Mouse (Mus musculus): ENCODE measurements around the gene Sap30l. TPM values are rescaled to one million over a fixed set of nuclear protein-coding genes. Genes with fewer than 3 reads are reported as not detected.
"Not testable (repeated sequence)": the region's sequence is repeated elsewhere in the genome, so short reads cannot be mapped to it uniquely, and the experiment has no call there.

Sap30l gene
- polyA plus RNA-seq, 1 experiment from 2014 or later = 11.8 TPM

DNA sequence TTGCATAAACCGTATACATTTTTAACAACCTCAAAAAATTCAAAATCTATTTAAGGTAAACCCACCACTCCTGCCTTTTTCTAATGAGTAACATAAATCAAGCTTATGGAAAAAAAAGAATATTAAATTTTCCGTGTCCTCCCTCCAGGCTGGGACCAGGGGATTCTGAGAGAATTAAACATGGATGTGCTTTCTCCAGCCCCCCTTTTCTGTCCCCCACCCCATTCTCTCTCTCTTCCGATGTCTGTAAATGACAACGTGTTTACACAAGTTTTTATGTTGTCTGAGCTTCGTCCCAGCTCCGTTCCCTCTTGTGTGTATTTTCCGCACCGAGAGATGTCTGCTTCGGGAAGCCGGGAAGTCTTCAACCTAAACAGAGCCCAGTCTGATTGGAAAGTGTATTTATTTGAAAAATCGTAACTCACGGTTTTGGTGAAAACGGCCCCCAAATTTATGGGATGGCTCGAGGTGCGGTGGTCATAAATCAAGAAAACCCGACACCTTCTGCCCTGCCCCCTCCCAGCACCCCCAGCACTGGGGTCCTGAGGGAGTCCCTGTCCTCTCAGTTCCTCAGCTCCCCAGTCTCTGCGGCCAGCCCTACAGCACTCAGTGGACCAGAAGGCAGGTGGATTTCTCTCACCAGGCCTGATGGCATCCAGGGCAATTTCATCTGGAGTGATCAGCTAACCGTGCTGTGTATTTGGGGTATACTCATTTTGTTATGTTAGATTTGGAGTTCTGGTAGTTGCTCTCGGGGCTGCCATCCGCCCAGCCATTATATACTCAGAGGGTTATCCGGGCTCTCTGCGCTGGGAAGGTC lies 36.6 kb downstream of the Sap30l start:
- Histone ChIP-seq H3K4me1 (replicated peaks; ENCODE audit: control insufficient read depth, insufficient read depth, low read length) (peaks cover 2% of the 10 kb centered on the region; the same call in 1 of the 2 replicates), H3K27ac (ENCODE audit: low read depth, low read length) (no peak overlapping the region), H3K4me3 (ENCODE audit: low read depth, low read length) (no peak overlapping the region), H3K9ac (ENCODE audit: low read depth, low read length) (no peak overlapping the region), H3K36me3 (ENCODE audit: control insufficient read depth, insufficient read depth, low read length) (no peaks in the 10 kb centered on the region), H3K9me3 (ENCODE audit: control insufficient read depth, low read length) (no peaks in the 10 kb centered on the region), H3K4me2 (replicated peaks; ENCODE audit: low read depth, low read length) (no peak overlapping the region), H3K27me3 (ENCODE audit: control insufficient read depth, insufficient read depth, low read length) (peaks cover 87% of the 10 kb centered on the region)
- no peak for ATAC-seq (ENCODE audit: low FRiP score)
- peak; percentile 48 for DNase-seq (ENCODE audit: low spot score)
- 5% methylated on average over 22 of the region's 22 CpGs for WGBS

DNA sequence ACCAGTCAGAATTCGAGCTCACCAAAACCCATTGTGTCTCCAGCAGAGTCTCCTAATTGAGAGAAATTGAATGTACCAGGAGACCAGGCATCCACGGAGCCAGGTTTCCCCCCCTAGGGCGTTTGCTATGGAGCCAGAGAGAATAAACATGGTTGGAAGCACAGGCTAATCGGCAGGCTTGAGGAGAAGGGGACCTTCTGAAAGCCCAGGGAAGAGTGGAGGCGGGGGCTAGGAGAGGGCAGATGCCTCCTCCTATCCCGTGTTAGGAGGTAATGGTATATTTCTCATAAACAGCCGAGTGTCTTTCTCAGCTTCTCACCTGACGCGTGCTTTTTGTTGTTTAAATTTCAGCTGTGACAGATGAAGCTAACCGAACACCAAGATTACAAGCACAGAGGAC lies 39.5 kb downstream of the Sap30l start:
- 21% methylated on average over 10 of the region's 10 CpGs for WGBS
- no peak overlapping the region for H3K4me2 ChIP-seq (replicated peaks; ENCODE audit: low read depth, low read length)
- H3K36me3 ChIP-seq (ENCODE audit: control insufficient read depth, insufficient read depth, low read length) = no peaks in the 10 kb centered on the region
- DNase-seq (ENCODE audit: low spot score) (peak; percentile 12), ATAC-seq (ENCODE audit: low FRiP score) (no peak)
- H3K27ac ChIP-seq (ENCODE audit: low read depth, low read length) = no peak overlapping the region
- H3K4me1 ChIP-seq (replicated peaks; ENCODE audit: control insufficient read depth, insufficient read depth, low read length) = no peaks in the 10 kb centered on the region
- H3K4me3 ChIP-seq (ENCODE audit: low read depth, low read length) = no peak overlapping the region
- no peaks in the 10 kb centered on the region for H3K9me3 ChIP-seq (ENCODE audit: control insufficient read depth, low read length)
- no peak overlapping the region for H3K9ac ChIP-seq (ENCODE audit: low read depth, low read length)
- peaks cover 61% of the 10 kb centered on the region for H3K27me3 ChIP-seq (ENCODE audit: control insufficient read depth, insufficient read depth, low read length)

DNA sequence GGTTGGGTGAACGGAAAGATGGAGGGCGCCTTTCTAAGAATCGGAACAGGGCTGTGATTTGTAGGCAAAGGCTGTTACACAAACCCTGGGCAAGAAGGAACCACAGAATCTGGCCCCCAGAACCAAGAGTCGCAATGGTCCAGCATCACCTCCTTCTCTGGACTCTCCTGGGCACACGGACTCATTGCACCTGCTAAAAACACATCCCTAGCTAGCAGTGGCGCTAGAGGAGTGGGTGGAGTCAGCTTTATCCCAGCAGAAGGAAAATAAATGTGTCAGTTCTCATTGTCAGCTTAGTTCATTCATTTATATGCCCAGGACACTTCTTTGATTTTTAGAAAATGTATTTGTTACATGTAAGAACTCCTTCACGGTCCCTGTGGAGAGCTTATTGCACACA lies 40.0 kb downstream of the Sap30l start:
- DNase-seq (ENCODE audit: low spot score) (peak; percentile 23), ATAC-seq (ENCODE audit: low FRiP score) (no peak)
- 24% methylated on average over 7 of the region's 7 CpGs for WGBS
- Histone ChIP-seq H3K4me3 (ENCODE audit: low read depth, low read length) (no peak overlapping the region), H3K36me3 (ENCODE audit: control insufficient read depth, insufficient read depth, low read length) (no peaks in the 10 kb centered on the region), H3K27ac (ENCODE audit: low read depth, low read length) (no peak overlapping the region), H3K4me2 (replicated peaks; ENCODE audit: low read depth, low read length) (no peak overlapping the region), H3K27me3 (ENCODE audit: control insufficient read depth, insufficient read depth, low read length) (peaks cover 57% of the 10 kb centered on the region), H3K4me1 (replicated peaks; ENCODE audit: control insufficient read depth, insufficient read depth, low read length) (no peaks in the 10 kb centered on the region), H3K9me3 (ENCODE audit: control insufficient read depth, low read length) (no peaks in the 10 kb centered on the region), H3K9ac (ENCODE audit: low read depth, low read length) (no peak overlapping the region)

DNA sequence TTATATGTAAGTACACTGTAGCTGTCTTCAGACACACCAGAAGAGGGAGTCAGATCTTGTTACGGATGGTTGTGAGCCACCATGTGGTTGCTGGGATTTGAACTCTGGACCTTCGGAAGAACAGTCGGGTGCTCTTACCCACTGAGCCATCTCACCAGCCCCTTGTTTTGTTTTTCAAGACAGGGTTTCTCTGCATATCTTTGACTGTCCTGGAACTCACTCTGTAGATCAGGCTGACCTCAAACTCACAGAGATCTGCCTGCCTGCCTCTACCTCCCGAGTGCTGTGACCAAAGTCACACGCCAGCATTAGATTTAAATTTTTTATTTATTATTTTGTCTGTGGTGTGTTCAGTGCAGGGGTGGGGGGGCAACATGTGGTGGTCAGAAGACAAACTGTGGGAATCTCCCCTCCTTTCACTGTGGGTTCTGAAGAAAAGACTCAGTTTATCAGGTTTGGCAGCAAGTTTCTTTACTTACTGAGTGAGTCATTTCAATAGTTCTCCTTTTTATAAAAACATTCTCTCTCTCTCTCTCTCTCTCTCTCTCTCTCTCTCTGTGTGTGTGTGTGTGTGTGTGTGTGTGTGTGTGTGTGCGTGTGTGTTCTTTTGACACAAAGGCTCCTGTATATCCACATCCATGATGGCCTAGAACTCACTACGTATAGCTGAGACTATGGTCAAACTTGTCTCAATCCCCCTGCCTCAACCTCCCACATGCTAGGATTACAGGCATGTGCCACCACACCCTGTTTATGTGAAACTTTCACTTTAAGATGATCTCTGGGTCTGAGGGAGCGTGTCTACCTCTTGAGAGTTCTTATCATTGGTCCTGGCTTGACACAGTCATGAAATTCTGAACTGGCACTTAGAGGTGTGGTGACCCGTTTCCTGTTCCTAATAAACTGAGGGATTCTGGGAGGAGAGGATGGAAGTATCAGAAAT lies 45.3 kb downstream of the Sap30l start:
- not testable (repeated sequence) for H3K4me3 ChIP-seq (ENCODE audit: low read depth, low read length); H3K9ac ChIP-seq (ENCODE audit: low read depth, low read length); H3K36me3 ChIP-seq (ENCODE audit: control insufficient read depth, insufficient read depth, low read length); H3K4me1 ChIP-seq (replicated peaks; ENCODE audit: control insufficient read depth, insufficient read depth, low read length); DNase-seq (ENCODE audit: low spot score); H3K4me2 ChIP-seq (replicated peaks; ENCODE audit: low read depth, low read length); H3K27ac ChIP-seq (ENCODE audit: low read depth, low read length); ATAC-seq (ENCODE audit: low FRiP score); H3K9me3 ChIP-seq (ENCODE audit: control insufficient read depth, low read length)
- WGBS = 88% methylated on average over 7 of the region's 9 CpGs
- H3K27me3 ChIP-seq (ENCODE audit: control insufficient read depth, insufficient read depth, low read length) = peaks cover 10% of the 10 kb centered on the region

DNA sequence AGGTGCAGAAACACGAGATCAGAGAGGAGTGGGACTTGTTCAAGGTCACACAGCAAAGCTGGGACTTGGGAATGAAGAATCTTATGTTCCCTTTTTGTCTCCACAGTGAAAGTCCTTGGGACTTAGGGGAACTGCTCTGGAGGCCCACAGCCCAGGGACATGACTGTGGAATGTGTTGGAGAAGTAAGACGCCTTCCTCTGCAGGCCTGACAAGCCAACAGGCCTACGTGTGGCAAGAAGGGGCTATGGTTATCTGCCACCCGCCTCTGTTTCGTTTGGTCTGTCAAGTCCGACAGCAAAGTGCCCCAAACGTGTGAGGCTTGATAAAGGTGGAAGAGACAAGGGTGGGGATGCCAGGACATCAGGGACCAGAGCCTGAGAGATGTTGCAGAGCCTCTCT lies 46.0 kb downstream of the Sap30l start:
- no peaks in the 10 kb centered on the region for H3K36me3 ChIP-seq (ENCODE audit: control insufficient read depth, insufficient read depth, low read length)
- DNase-seq (ENCODE audit: low spot score) (no peak), ATAC-seq (ENCODE audit: low FRiP score) (no peak)
- H3K9ac ChIP-seq (ENCODE audit: low read depth, low read length) = no peak overlapping the region
- peaks cover 7% of the 10 kb centered on the region for H3K27me3 ChIP-seq (ENCODE audit: control insufficient read depth, insufficient read depth, low read length)
- H3K4me2 ChIP-seq (replicated peaks; ENCODE audit: low read depth, low read length) = no peak overlapping the region
- H3K4me3 ChIP-seq (ENCODE audit: low read depth, low read length) = no peak overlapping the region
- WGBS = 65% methylated on average over 7 of the region's 7 CpGs
- H3K4me1 ChIP-seq (replicated peaks; ENCODE audit: control insufficient read depth, insufficient read depth, low read length) = no peaks in the 10 kb centered on the region
- H3K9me3 ChIP-seq (ENCODE audit: control insufficient read depth, low read length) = no peaks in the 10 kb centered on the region
- H3K27ac ChIP-seq (ENCODE audit: low read depth, low read length) = no peak overlapping the region

DNA sequence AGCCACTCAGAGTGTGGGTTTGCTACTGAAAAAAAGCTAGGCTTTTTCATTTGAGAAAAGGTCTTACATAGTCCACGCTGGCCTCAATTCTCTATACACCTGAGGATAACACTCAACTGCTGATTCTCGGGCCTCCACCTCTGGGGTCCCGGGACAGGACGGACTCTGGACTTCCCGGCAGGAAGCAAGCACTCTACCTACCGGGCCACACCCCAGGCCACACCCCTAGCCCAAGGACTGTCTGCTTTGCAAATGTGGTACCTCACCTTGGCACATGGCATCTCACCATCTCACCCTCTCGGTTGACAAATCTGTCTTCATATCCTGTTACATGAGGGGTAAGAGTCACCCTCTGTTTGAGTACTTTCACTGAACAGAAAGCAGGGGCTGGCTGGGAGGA lies 48.9 kb downstream of the Sap30l start:
- H3K4me2 ChIP-seq (replicated peaks; ENCODE audit: low read depth, low read length) = no peak overlapping the region
- H3K4me3 ChIP-seq (ENCODE audit: low read depth, low read length) = no peak overlapping the region
- H3K27ac ChIP-seq (ENCODE audit: low read depth, low read length) = no peak overlapping the region
- no peaks in the 10 kb centered on the region for H3K27me3 ChIP-seq (ENCODE audit: control insufficient read depth, insufficient read depth, low read length)
- ATAC-seq (ENCODE audit: low FRiP score) (no peak), DNase-seq (ENCODE audit: low spot score) (no peak)
- no peak overlapping the region for H3K9ac ChIP-seq (ENCODE audit: low read depth, low read length)
- no peaks in the 10 kb centered on the region for H3K4me1 ChIP-seq (replicated peaks; ENCODE audit: control insufficient read depth, insufficient read depth, low read length)
- no peaks in the 10 kb centered on the region for H3K9me3 ChIP-seq (ENCODE audit: control insufficient read depth, low read length)
- WGBS = 64% methylated on average over 7 of the region's 7 CpGs
- H3K36me3 ChIP-seq (ENCODE audit: control insufficient read depth, insufficient read depth, low read length) = no peaks in the 10 kb centered on the region

DNA sequence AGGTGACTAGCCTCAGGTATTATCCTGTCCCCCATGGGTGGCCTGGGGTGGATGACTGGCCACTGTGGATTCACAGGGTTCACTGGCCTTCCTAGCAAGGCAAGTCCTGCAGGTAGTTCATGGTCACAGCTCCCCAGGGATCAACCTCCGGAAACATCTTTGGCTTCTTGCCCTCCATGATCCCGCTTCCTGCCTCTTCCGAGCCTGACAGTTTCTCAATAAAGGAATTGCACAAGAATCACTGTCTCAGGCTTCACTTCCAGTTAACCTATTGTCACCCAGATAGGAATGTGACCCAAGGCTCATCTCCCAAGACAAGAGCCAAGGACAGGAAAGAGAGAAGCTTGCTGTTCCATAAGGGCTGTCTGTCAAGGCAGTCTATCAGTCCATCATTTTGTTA lies 49.5 kb downstream of the Sap30l start:
- 71% methylated on average over 3 of the region's 3 CpGs for WGBS
- H3K9ac ChIP-seq (ENCODE audit: low read depth, low read length) = no peak overlapping the region
- no peak overlapping the region for H3K27ac ChIP-seq (ENCODE audit: low read depth, low read length)
- H3K27me3 ChIP-seq (ENCODE audit: control insufficient read depth, insufficient read depth, low read length) = no peaks in the 10 kb centered on the region
- no peaks in the 10 kb centered on the region for H3K4me1 ChIP-seq (replicated peaks; ENCODE audit: control insufficient read depth, insufficient read depth, low read length)
- no peaks in the 10 kb centered on the region for H3K9me3 ChIP-seq (ENCODE audit: control insufficient read depth, low read length)
- no peak overlapping the region for H3K4me2 ChIP-seq (replicated peaks; ENCODE audit: low read depth, low read length)
- no peaks in the 10 kb centered on the region for H3K36me3 ChIP-seq (ENCODE audit: control insufficient read depth, insufficient read depth, low read length)
- no peak for ATAC-seq (ENCODE audit: low FRiP score)
- no peak overlapping the region for H3K4me3 ChIP-seq (ENCODE audit: low read depth, low read length)
- DNase-seq (ENCODE audit: low spot score) = no peak

DNA sequence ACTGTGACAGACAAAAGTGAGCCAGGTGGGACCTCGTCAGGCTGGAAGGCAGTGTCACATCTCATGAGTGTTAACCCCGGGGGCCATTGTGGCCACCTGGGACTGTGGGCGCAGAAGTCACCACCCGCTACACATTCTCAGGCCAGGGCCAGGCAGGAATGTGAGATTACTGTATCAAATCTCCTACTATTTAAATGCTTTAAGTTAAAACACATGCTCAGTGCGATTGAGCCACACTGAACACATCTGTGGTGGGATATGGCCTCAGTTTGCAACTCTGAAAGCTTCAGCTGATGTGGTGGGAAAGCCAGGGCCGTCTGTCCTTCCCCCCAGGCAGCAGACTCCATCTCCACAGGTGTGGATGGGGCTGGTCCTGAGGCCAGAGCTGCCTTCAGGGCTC lies 52.1 kb downstream of the Sap30l start:
- H3K9ac ChIP-seq (ENCODE audit: low read depth, low read length) = no peak overlapping the region
- no peak overlapping the region for H3K4me3 ChIP-seq (ENCODE audit: low read depth, low read length)
- H3K27me3 ChIP-seq (ENCODE audit: control insufficient read depth, insufficient read depth, low read length) = no peaks in the 10 kb centered on the region
- WGBS = 76% methylated on average over 6 of the region's 6 CpGs
- no peak overlapping the region for H3K4me2 ChIP-seq (replicated peaks; ENCODE audit: low read depth, low read length)
- ATAC-seq (ENCODE audit: low FRiP score) = no peak
- no peaks in the 10 kb centered on the region for H3K36me3 ChIP-seq (ENCODE audit: control insufficient read depth, insufficient read depth, low read length)
- H3K9me3 ChIP-seq (ENCODE audit: control insufficient read depth, low read length) = no peaks in the 10 kb centered on the region
- H3K27ac ChIP-seq (ENCODE audit: low read depth, low read length) = no peak overlapping the region
- DNase-seq (ENCODE audit: low spot score) = no peak
- H3K4me1 ChIP-seq (replicated peaks; ENCODE audit: control insufficient read depth, insufficient read depth, low read length) = no peaks in the 10 kb centered on the region
